Mouse (Mus musculus) inflammation-experienced regulatory T-cells (primary cell): ENCODE data around the gene Rdm1. TPM values are rescaled to one million over a fixed set of nuclear protein-coding genes. Genes with fewer than 3 reads are reported as not detected.

ENCODE experiments used
- polyA plus RNA-seq, 2 experiments: library from polyadenylated mRNA; unstranded; fragments of 100-300 nt; shearing (Covaris generic); gene quantifications; one replicate each; pipeline ENCODE4 v1.2.1; 2017

Gene Rdm1
- 10 to 100 TPM; 54.0 to 80.1 TPM for polyA plus RNA-seq

GRCm38 (mm10) chr11:101626995-101627856 lies at the start of gene Rdm1:
Rdm1 (plus strand) TSS chr11:101627195.

GRCm38 (mm10) chr11:101582054-101583035 lies 44.6 kb upstream of the Rdm1 start, which contains the start of gene Tmem106a:
Tmem106a (plus strand) TSS chr11:101582242.

GRCm38 (mm10) chr11:101599156-101599555 lies 27.8 kb upstream of the Rdm1 start, which contains the start of gene Gm11634:
Gm11634 (minus strand) TSS chr11:101599256.

GRCm38 (mm10) chr11:101664825-101665635 lies 38.0 kb downstream of the Rdm1 start, which contains the start of gene Arl4d:
Arl4d (plus strand) TSS chr11:101665541.

Other genes starting within 250 kb of the Rdm1 start
- 10 to 100 TPM; 30.6 to 35.3 TPM for gene Aarsd1, start 209.6 kb upstream of the Rdm1 start, polyA plus RNA-seq
- 1 to 10 TPM; 1.5 to 3.9 TPM for gene Gm27029, start 202.4 kb upstream of the Rdm1 start, polyA plus RNA-seq
- gene Rundc1, start 202.1 kb upstream of the Rdm1 start, polyA plus RNA-seq, result 10 to 100 TPM; 28.1 to 38.0 TPM
- 1 to 10 TPM; 4.3 to 5.1 TPM for gene Ptges3l, start 201.9 kb upstream of the Rdm1 start, polyA plus RNA-seq
- gene Rpl27, start 184.9 kb upstream of the Rdm1 start, polyA plus RNA-seq, result 100 to 1,000 TPM; 267 to 297 TPM
- gene Ifi35, start 178.8 kb upstream of the Rdm1 start, polyA plus RNA-seq, result 100 to 1,000 TPM; 165 to 180 TPM
- gene Rnd2, start 162.2 kb upstream of the Rdm1 start, polyA plus RNA-seq, result 1 to 10 TPM in 1 of 2 experiments, under 1 TPM in 1; 0.30 to 3.6 TPM
- gene Vat1, start 161.0 kb upstream of the Rdm1 start, polyA plus RNA-seq, result under 1 TPM; 0.70 to 0.72 TPM
- gene Brca1, start 75.2 kb upstream of the Rdm1 start, polyA plus RNA-seq, result 1 to 10 TPM; 1.5 to 3.2 TPM
- gene Nbr1, start 75.0 kb upstream of the Rdm1 start, polyA plus RNA-seq, result 100 to 1,000 TPM in 1 of 2 experiments, 10 to 100 TPM in 1; 96.3 to 115 TPM
- 10 to 100 TPM; 12.2 to 12.5 TPM for gene Tmem106a, start 45.0 kb upstream of the Rdm1 start, polyA plus RNA-seq
- 1 to 10 TPM in 1 of 2 experiments, under 1 TPM in 1; 0.29 to 1.6 TPM for gene Gm11634, start 27.9 kb upstream of the Rdm1 start, polyA plus RNA-seq
- gene Arl4d, start 38.3 kb downstream of the Rdm1 start, polyA plus RNA-seq, result 1 to 10 TPM; 2.0 to 8.3 TPM
- 10 to 100 TPM; 52.9 to 60.1 TPM for gene Dhx8, start 105.7 kb downstream of the Rdm1 start, polyA plus RNA-seq
- under 1 TPM in 1 of 2 experiments, not detected in 1; 0.55 TPM for gene Etv4, start 158.2 kb downstream of the Rdm1 start, polyA plus RNA-seq